Mouse (Mus musculus) T-cell, adult 2 months (primary cell): ENCODE data around the gene Plcb1.

Experiments
- DNase-seq: peaks from one replicate; pipeline ENCODE4 v3.0.0; 2022; ENCODE audit warnings: low spot score

Gene Plcb1

GRCm38 (mm10) chr2:135419301-135419700 lies 633.4 kb downstream of the Plcb1 start:
- no peak for DNase-seq

- no peak for DNase-seq
These were observed 649.2 kb downstream of the Plcb1 start for GRCm38 (mm10) chr2:135434947-135435515.

GRCm38 (mm10) chr2:135439034-135439433 lies 653.2 kb downstream of the Plcb1 start:
- no peak for DNase-seq

GRCm38 (mm10) chr2:135439546-135440517 lies 654.0 kb downstream of the Plcb1 start:
- DNase-seq: no peak

GRCm38 (mm10) chr2:135453581-135453980 lies 667.7 kb downstream of the Plcb1 start:
- DNase-seq: no peak

- DNase-seq: no peak
These were observed 668.1 kb downstream of the Plcb1 start for GRCm38 (mm10) chr2:135454015-135454414.

- DNase-seq: no peak
These were observed 668.6 kb downstream of the Plcb1 start for GRCm38 (mm10) chr2:135454455-135454854.

GRCm38 (mm10) chr2:135467895-135468294 lies 682.0 kb downstream of the Plcb1 start:
- DNase-seq: no peak

GRCm38 (mm10) chr2:135474107-135474506 lies 688.2 kb downstream of the Plcb1 start:
- no peak for DNase-seq

GRCm38 (mm10) chr2:135485248-135485647 lies 699.4 kb downstream of the Plcb1 start:
- no peak for DNase-seq

- DNase-seq: no peak
These were observed 702.4 kb downstream of the Plcb1 start for GRCm38 (mm10) chr2:135488277-135488676.

GRCm38 (mm10) chr2:135489127-135489526 lies 703.3 kb downstream of the Plcb1 start:
- DNase-seq: no peak

GRCm38 (mm10) chr2:135492777-135493176 lies 706.9 kb downstream of the Plcb1 start:
- DNase-seq: no peak

GRCm38 (mm10) chr2:135496553-135496952 lies 710.7 kb downstream of the Plcb1 start:
- DNase-seq: no peak

- DNase-seq: no peak
These were observed 711.4 kb downstream of the Plcb1 start for GRCm38 (mm10) chr2:135497251-135497650.

- DNase-seq: no peak
These were observed 715.0 kb downstream of the Plcb1 start for GRCm38 (mm10) chr2:135500872-135501271.

- no peak for DNase-seq
These were observed 717.6 kb downstream of the Plcb1 start for GRCm38 (mm10) chr2:135503328-135503997.

- DNase-seq: no peak
These were observed 718.1 kb downstream of the Plcb1 start for GRCm38 (mm10) chr2:135503998-135504354.

- DNase-seq: no peak
These were observed 721.2 kb downstream of the Plcb1 start for GRCm38 (mm10) chr2:135507111-135507510.

GRCm38 (mm10) chr2:135518956-135519355 lies 733.1 kb downstream of the Plcb1 start:
- DNase-seq: no peak
